Mouse (Mus musculus): ENCODE results near the gene Rnase12. TPM values are rescaled to one million over a fixed set of nuclear protein-coding genes. Genes with fewer than 3 reads are reported as not detected.
A peak's percentile ranks its signal among the peaks of the same experiment; 100 is the strongest.

Gene Rnase12
- polyA plus RNA-seq, 1 experiment from 2014 or later, result not detected

DNA sequence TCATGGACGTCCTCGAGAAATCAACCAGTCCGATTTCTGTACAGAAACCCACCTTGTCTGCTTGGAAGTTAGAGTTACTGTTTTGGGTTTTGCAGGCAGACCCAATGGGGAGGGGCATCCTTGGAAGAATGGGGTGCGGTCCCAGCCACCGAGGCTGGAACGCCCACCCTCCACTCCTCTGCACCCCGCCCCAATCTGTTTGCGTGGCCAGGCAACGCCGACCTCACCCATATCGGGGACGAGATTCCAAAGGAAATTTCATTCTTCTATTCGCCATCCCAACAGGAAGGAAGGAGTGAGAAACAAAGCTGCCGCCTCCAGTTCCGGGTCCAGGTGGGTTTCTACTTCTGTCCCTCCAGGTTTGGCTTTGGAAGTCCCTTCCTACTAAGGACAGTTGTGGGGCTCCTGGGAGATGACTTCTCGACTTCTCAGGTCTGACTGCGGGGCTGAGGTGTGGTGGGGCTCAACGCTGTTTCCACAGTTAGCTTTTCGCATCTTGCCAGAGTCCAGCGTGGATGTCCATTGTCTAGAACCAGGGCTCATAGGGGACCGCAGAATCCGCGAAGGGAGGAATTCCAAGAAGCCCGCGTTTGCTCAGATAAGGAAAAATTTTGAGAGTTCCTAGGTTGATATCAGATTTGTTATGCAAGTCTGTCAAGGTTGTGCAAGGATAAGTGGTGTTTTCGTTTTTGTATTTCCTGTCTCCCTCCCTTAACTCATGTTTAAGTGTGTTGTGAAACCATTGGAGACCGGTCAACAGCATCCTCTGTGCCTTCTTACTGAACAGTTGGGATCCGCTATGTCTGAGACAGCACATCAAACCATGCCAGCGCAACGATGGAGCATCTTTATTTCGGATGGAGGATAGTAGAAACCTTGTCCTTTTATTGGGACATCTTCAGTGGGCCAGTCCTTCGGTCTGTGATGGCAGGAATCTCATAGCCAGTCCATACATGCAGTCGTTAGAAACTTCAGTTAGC, 33.8 kb upstream of the Rnase12 start, which contains the start of the genes Rnase4 and Ang:
Gene Rnase4, plus strand, starts transcription at position 157 of the 980 bp plus-strand sequence.
Gene Ang, plus strand, starts transcription at position 230 of the 980 bp plus-strand sequence.
- peaks cover 7% of the 10 kb centered on the region; the same call in 1 of the 2 replicates for H3K4me1 ChIP-seq
- H3K36me3 ChIP-seq, result no peaks in the 10 kb centered on the region
- peak within 1 kb of the TSS; percentile 55 for H3K4me3 ChIP-seq
- peak within 1 kb of the TSS; percentile 69 for H3K9ac ChIP-seq
- peak within 1 kb of the TSS; percentile 70 for H3K27ac ChIP-seq
- WGBS, result 9% methylated on average over 33 of the region's 33 CpGs
- H3K4me2 ChIP-seq (replicated peaks), result peak within 1 kb of the TSS; percentile 78
- H3K9me3 ChIP-seq (replicated peaks), result no peaks in the 10 kb centered on the region
- H3K27me3 ChIP-seq, result no peaks in the 10 kb centered on the region
- ATAC-seq (ENCODE audit: low FRiP score), result peak; percentile 35

- H3K27me3 ChIP-seq, result no peaks in the 10 kb centered on the region
- H3K4me1 ChIP-seq, result peaks cover 7% of the 10 kb centered on the region; the same call in 1 of the 2 replicates
- peak overlapping the region; percentile 69 for H3K9ac ChIP-seq
- peak overlapping the region; percentile 55 for H3K4me3 ChIP-seq
- WGBS, result 1% methylated on average over 27 of the region's 27 CpGs
- ATAC-seq (ENCODE audit: low FRiP score), result peak; percentile 55
- H3K4me2 ChIP-seq (replicated peaks), result peak overlapping the region; percentile 78
- H3K27ac ChIP-seq, result peak overlapping the region; percentile 70
- no peaks in the 10 kb centered on the region for H3K36me3 ChIP-seq
- no peaks in the 10 kb centered on the region for H3K9me3 ChIP-seq (replicated peaks)
These were observed 32.8 kb upstream of the Rnase12 start for GRCm38 (mm10) chr14:51090077-51090781.

DNA sequence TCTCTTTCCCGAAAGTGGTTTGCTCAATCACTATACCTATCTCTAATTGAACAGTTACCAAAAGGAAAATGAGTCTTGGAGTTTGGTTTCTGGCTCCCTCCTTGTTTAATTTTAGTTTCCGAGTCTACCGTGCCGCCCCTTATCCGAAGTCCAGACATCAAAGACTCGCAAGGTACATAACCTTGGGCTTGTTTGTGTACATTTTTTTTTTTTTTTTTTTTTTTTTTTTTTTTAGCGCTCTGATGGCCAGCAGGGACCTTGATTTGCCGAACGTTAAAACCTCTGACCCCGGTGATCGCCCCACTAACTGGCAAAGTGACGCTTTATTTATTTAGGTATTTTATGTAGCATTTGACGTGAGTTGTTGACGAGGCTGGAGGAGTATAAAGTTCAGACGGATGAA, 32.2 kb upstream of the Rnase12 start:
- under 1% methylated on average over 15 of the region's 15 CpGs for WGBS
- H3K27ac ChIP-seq, result peak overlapping the region; percentile 70
- 0 out of 2 replicates have a peak, but pooled peaks have one; percentile 16 for ATAC-seq (ENCODE audit: low FRiP score)

GRCm38 (mm10) chr14:51088970-51089673, 31.7 kb upstream of the Rnase12 start:
- Histone ChIP-seq H3K27me3 (peaks cover 4% of the 10 kb centered on the region; the same call in 1 of the 2 replicates), H3K4me2 (replicated peaks) (peak overlapping the region; percentile 78), H3K9ac (peak overlapping the region; percentile 69), H3K4me3 (peak overlapping the region; percentile 55), H3K36me3 (no peaks in the 10 kb centered on the region), H3K27ac (peak overlapping the region; percentile 46), H3K9me3 (replicated peaks) (no peaks in the 10 kb centered on the region), H3K4me1 (peaks cover 7% of the 10 kb centered on the region; the same call in 1 of the 2 replicates)
- peak; percentile 93 for ATAC-seq (ENCODE audit: low FRiP score)
- WGBS, result under 1% methylated on average over 34 of the region's 34 CpGs

More for the DNA sequence above, 32.2 kb upstream of the Rnase12 start:
- no peaks in the 10 kb centered on the region for H3K36me3 ChIP-seq
- no peaks in the 10 kb centered on the region for H3K9me3 ChIP-seq (replicated peaks)
- H3K4me1 ChIP-seq, result peaks cover 7% of the 10 kb centered on the region; the same call in 1 of the 2 replicates
- H3K9ac ChIP-seq, result peak overlapping the region; percentile 69
- no peaks in the 10 kb centered on the region for H3K27me3 ChIP-seq
- peak overlapping the region; percentile 55 for H3K4me3 ChIP-seq
- peak overlapping the region; percentile 78 for H3K4me2 ChIP-seq (replicated peaks)

GRCm38 (mm10) chr14:51088166-51088969, 30.9 kb upstream of the Rnase12 start:
- H3K4me3 ChIP-seq, result peak overlapping the region; percentile 55
- no peaks in the 10 kb centered on the region for H3K36me3 ChIP-seq
- peak; percentile 26 for ATAC-seq (ENCODE audit: low FRiP score)
- H3K27me3 ChIP-seq, result peaks cover 10% of the 10 kb centered on the region
- H3K4me2 ChIP-seq (replicated peaks), result peak overlapping the region; percentile 78
- H3K27ac ChIP-seq, result peak overlapping the region; percentile 46
- under 1% methylated on average over 23 of the region's 23 CpGs for WGBS
- peaks cover 10% of the 10 kb centered on the region for H3K4me1 ChIP-seq
- no peaks in the 10 kb centered on the region for H3K9me3 ChIP-seq (replicated peaks)
- peak overlapping the region; percentile 55 for H3K9ac ChIP-seq

DNA sequence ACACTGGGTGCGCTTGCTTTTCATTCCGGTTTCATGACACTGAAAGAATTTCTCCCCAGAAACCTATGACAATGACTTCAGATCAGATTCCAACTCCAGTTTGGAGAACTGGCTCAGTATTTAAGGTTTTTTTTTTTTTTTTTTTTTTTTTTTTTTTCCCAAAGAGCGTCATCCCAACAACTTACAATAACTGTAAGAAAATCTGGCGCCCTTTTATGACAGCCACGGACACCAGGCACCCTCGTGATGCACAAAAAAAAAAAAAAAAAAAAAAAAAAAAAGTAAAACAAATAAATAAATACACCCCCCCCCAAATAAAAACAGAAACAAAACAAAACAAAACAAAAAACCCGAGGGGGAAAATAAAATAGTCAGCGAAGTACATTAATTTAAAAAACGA, 30.3 kb upstream of the Rnase12 start:
- Histone ChIP-seq H3K36me3 (no peaks in the 10 kb centered on the region), H3K4me1 (peaks cover 16% of the 10 kb centered on the region), H3K27me3 (peaks cover 15% of the 10 kb centered on the region), H3K9ac (no peak overlapping the region), H3K9me3 (replicated peaks) (no peaks in the 10 kb centered on the region), H3K4me2 (replicated peaks) (peak overlapping the region; percentile 78), H3K4me3 (peak overlapping the region; percentile 55), H3K27ac (no peak overlapping the region)
- no peak for ATAC-seq (ENCODE audit: low FRiP score)
- 8% methylated on average over 9 of the region's 9 CpGs for WGBS

DNA sequence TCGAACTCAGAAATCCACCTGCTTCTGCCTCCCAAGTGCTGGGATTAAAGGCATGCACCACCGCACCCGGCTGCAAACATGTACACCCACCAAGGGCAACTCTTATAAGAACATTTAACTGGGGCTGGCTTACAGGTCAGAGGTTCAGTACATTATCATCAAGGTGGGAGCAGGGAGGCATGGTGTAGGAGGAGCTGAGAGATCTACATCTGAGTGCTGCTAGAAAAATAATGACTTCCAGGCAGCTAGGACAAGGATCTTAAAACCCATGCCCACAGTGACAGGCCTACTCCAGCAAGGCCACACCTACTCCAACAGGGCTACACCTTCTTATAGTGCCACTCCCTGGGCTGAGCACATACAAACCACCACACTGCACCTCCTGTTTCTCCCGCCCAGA, 28.4 kb upstream of the Rnase12 start:
- WGBS, result 80% methylated on average over 4 of the region's 4 CpGs
- Histone ChIP-seq H3K9ac (no peak overlapping the region), H3K36me3 (no peaks in the 10 kb centered on the region)

DNA sequence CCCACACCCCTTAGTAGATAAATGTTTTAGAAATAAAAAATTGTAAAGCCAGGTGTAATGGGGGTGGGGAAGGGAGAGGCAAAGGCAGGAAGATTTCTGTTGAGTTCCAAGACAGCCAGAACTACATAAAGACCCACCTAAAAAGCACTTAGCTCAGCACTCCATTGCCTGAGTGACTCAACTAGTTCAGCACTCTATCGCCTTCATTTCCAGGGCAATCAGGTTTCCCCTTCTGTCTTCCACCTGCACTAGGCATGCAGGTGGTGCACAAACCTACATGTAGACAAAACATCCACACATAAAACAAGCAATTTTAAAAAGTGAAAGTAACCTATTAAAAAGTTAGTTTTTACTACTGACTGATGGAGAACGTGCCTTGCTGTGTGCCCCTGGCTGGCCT, 27.6 kb upstream of the Rnase12 start:
- peaks cover 15% of the 10 kb centered on the region for H3K27me3 ChIP-seq
- no peak overlapping the region for H3K9ac ChIP-seq

More for the DNA sequence above, 28.4 kb upstream of the Rnase12 start:
- Histone ChIP-seq H3K4me3 (no peak overlapping the region), H3K27ac (no peak overlapping the region), H3K9me3 (replicated peaks) (no peaks in the 10 kb centered on the region), H3K27me3 (peaks cover 15% of the 10 kb centered on the region), H3K4me2 (replicated peaks) (no peak overlapping the region), H3K4me1 (peaks cover 16% of the 10 kb centered on the region)
- ATAC-seq (ENCODE audit: low FRiP score), result no peak

GRCm38 (mm10) chr14:51083805-51084204, 26.3 kb upstream of the Rnase12 start:
- Histone ChIP-seq H3K36me3 (no peaks in the 10 kb centered on the region), H3K27me3 (peaks cover 15% of the 10 kb centered on the region), H3K27ac (no peak overlapping the region), H3K4me3 (peak overlapping the region; percentile 47; the same call in 1 of the 2 replicates), H3K4me1 (peaks cover 14% of the 10 kb centered on the region), H3K9ac (no peak overlapping the region), H3K9me3 (replicated peaks) (no peaks in the 10 kb centered on the region), H3K4me2 (replicated peaks) (peak overlapping the region; percentile 78)
- no peak for ATAC-seq (ENCODE audit: low FRiP score)
- 14% methylated on average over 7 of the region's 7 CpGs for WGBS

More for the DNA sequence above, 27.6 kb upstream of the Rnase12 start:
- H3K4me1 ChIP-seq, result peaks cover 16% of the 10 kb centered on the region
- 82% methylated on average over 2 of the region's 2 CpGs for WGBS
- no peaks in the 10 kb centered on the region for H3K9me3 ChIP-seq (replicated peaks)
- no peak for ATAC-seq (ENCODE audit: low FRiP score)
- no peak overlapping the region for H3K4me2 ChIP-seq (replicated peaks)
- no peaks in the 10 kb centered on the region for H3K36me3 ChIP-seq
- no peak overlapping the region for H3K27ac ChIP-seq
- no peak overlapping the region for H3K4me3 ChIP-seq

DNA sequence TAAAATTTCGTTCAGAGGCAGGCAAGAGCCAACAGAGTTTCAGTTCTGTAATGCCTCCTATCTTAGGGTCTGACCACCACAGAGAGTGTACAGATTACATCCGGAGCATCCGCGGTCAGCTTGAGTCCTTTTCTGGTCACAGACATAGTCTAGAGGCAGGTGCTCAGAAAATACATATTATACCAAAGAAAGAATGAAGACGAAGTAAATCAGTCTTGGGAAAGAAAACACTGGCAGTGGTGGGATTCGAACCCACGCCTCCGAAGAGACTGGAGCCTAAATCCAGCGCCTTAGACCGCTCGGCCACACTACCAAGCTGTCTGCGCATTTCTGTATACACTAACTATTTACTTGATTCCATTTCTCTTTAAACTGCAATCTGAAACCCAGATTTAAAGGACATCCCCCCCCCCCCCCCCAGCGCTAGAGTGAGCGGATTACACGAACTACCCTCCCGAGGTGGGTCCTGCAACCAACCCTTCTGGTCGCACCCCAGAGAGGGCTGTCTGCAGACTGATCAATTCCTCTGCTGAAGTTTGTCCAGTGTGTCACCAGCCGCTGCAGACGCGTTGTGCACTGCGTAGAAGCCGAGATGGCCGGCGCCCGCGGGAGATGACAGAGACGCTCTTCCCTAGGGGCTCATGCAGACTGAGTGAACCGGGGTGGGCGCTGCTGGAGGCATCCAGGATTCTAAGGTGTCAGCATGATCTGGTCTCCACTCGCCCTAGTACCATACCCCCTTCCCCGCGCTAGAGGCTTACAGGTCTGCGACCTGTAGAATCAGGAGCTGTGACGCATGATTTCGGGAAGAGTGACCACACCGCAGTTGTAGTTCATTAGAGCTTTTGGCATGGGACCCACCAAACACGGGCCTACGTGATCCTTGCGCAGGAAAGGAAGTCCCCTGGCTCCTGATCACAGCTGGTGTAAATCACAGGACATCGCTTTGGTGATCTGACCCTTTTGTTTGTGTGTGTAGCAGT, 25.4 kb upstream of the Rnase12 start:
- Histone ChIP-seq H3K9me3 (replicated peaks) (no peaks in the 10 kb centered on the region), H3K4me1 (peaks cover 8% of the 10 kb centered on the region), H3K27me3 (peaks cover 15% of the 10 kb centered on the region), H3K4me3 (peak overlapping the region; percentile 47), H3K9ac (peak overlapping the region; percentile 46), H3K36me3 (no peaks in the 10 kb centered on the region), H3K27ac (no peak overlapping the region), H3K4me2 (replicated peaks) (peak overlapping the region; percentile 78)
- peak; percentile 66 for ATAC-seq (ENCODE audit: low FRiP score)
- WGBS, result 2% methylated on average over 40 of the region's 40 CpGs
